Comparison of ENCODE assay signal across 14 mouse cellular contexts in the genomic region with DNA sequence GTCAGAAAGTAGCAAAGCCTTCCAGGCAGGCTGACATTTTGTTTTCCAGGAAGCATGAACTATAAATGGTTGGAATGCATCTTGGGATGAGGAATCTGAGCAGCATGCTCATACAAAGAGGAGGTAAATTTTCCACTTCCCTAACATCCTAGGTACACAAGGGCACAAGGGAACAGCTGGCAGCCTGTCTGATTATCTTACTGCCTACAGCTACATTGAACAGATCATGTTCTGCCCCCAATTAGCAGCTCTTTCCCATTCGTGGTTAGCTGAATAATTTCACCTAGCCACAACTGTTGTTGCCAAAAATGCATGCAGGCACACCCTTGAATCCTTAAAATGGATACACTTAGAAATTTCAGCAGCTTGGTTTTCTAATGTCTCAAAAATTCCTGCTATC.
"Had no signal": no experiment of that assay in that cellular context is flagged by ENCODE, and none has a peak within 500 bp of the region (broad histone marks: within the 10 kb centered on the region; RNA-seq: fewer than 3 reads in every experiment).

No protein-coding gene starts in this region.

- H3K9ac ChIP-seq: liver, embryonic 13.5 days; liver, postnatal 0 days; lung, embryonic 15.5 days; neural tube, embryonic 15.5 days had no signal

- H3K36me3 ChIP-seq: liver, embryonic 13.5 days; lung, embryonic 15.5 days; neural tube, embryonic 15.5 days had no signal

- H3K27me3 ChIP-seq: liver, embryonic 13.5 days; lung, embryonic 15.5 days; megakaryocyte, embryonic 14.5 days; neural tube, embryonic 15.5 days had no signal

- H3K4me3 ChIP-seq: liver, embryonic 13.5 days; lung, embryonic 15.5 days; megakaryocyte, embryonic 14.5 days; neural tube, embryonic 15.5 days had no signal

- H3K4me1 ChIP-seq: liver, embryonic 13.5 days; lung, embryonic 15.5 days; megakaryocyte, embryonic 14.5 days; neural tube, embryonic 15.5 days had no signal

- H3K9me3 ChIP-seq: liver, embryonic 13.5 days; lung, embryonic 15.5 days; neural tube, embryonic 15.5 days had no signal

- H3K27ac ChIP-seq: kidney, postnatal 0 days; liver, embryonic 13.5 days; lung, embryonic 15.5 days; macrophage; neural tube, embryonic 15.5 days; stomach, postnatal 0 days had no signal

- DNase-seq: kidney, postnatal 36 days; liver; liver, embryonic 13.5 days; liver, postnatal 0 days; lung, postnatal 14 days; right cerebral cortex, adult 18-20 months; thymus, postnatal 4 days had no signal

- ATAC-seq: liver, postnatal 0 days had no signal

- H3K4me2 ChIP-seq: liver, embryonic 13.5 days; lung, embryonic 15.5 days; midbrain, embryonic 11.5 days; neural tube, embryonic 15.5 days had no signal
